Mouse (Mus musculus) MEL (cell line): ENCODE data around the gene Slc35f6. TPM values are rescaled to one million over a fixed set of nuclear protein-coding genes. Genes with fewer than 3 reads are reported as not detected.

Source experiments
- DNase-seq: peaks from one replicate; pipeline ENCODE4 v3.0.0; 2011; ENCODE audit warnings: low read depth, low spot score
- H3K27ac ChIP-seq: 2 replicates; pipeline ENCODE4 v1.5.1; 2012; ENCODE audit warnings: low read depth, mild to moderate bottlenecking, control low read depth, low read length, moderate library complexity; ENCODE audit not compliant: control insufficient read depth
- H3K27me3 ChIP-seq, 2 experiments: fragments of 150-350 bp in 1 of 2; sonication (generic) in 1 of 2; 2 replicates each; pipeline ENCODE4 v1.6.1; 2012; ENCODE audit warnings: low read length in 2 of 2, mild to moderate bottlenecking in 2 of 2, improper control_type of control experiment in 1 of 2, moderate library complexity in 1 of 2; ENCODE audit not compliant: insufficient read depth in 2 of 2, control insufficient read depth in 1 of 2
- H3K36me3 ChIP-seq, 2 experiments: 2 replicates each; pipeline ENCODE4 v1.6.1; 2012 to 2014; ENCODE audit warnings: low read length in 2 of 2, improper control_type of control experiment in 1 of 2, inconsistent platforms in 1 of 2, mild to moderate bottlenecking in 1 of 2; ENCODE audit not compliant: insufficient read depth in 2 of 2, control insufficient read depth in 1 of 2
- H3K4me1 ChIP-seq, 2 experiments: fragments of 150-350 bp in 1 of 2; sonication (generic) in 1 of 2; 2 replicates each; pipeline ENCODE4 v1.6.1; 2012; ENCODE audit warnings: low read length in 2 of 2, improper control_type of control experiment in 1 of 2, mild to moderate bottlenecking in 1 of 2; ENCODE audit not compliant: insufficient read depth in 2 of 2, control insufficient read depth in 1 of 2
- H3K4me3 ChIP-seq, 2 experiments: fragments of 150-350 bp in 1 of 2; sonication (generic) in 1 of 2; 2 replicates each; pipeline ENCODE4 v1.5.1; 2012; ENCODE audit warnings: low read depth in 2 of 2, low read length in 2 of 2, mild to moderate bottlenecking in 2 of 2, moderate library complexity in 2 of 2, control low read depth in 1 of 2, improper control_type of control experiment in 1 of 2; ENCODE audit not compliant: control insufficient read depth in 1 of 2, insufficient read depth in 1 of 2
- H3K79me2 ChIP-seq: 2 replicates; pipeline ENCODE4 v1.6.1; 2012; ENCODE audit warnings: mild to moderate bottlenecking, low read length, moderate library complexity; ENCODE audit not compliant: control insufficient read depth, poor library complexity, insufficient read depth
- H3K9ac ChIP-seq: 2 replicates; pipeline ENCODE4 v1.6.1; 2012; ENCODE audit warnings: low read depth, mild to moderate bottlenecking, control low read depth, low read length, moderate library complexity; ENCODE audit not compliant: control insufficient read depth, poor library complexity, severe bottlenecking
- H3K9me3 ChIP-seq: fragments of 150-350 bp; sonication (generic); replicated peaks from 2 replicates; pipeline ENCODE4 v1.6.1; 2012; ENCODE audit warnings: mild to moderate bottlenecking, low read length, improper control_type of control experiment, moderate library complexity; ENCODE audit not compliant: insufficient read depth
- BHLHE40 ChIP-seq: IDR thresholded peaks from 2 replicates; pipeline ENCODE4 v1.6.1; 2012; ENCODE audit warnings: low read depth, mild to moderate bottlenecking, inconsistent platforms, low read length, improper control_type of control experiment, borderline replicate concordance
- CHD1 ChIP-seq: IDR thresholded peaks from 2 replicates; pipeline ENCODE4 v1.6.1; 2012; ENCODE audit warnings: low read depth, mild to moderate bottlenecking, inconsistent platforms, low read length, improper control_type of control experiment
- EP300 ChIP-seq, 2 experiments: IDR thresholded peaks; 2 replicates each; pipeline ENCODE4 v1.6.1; 2011; ENCODE audit warnings: improper control_type of control experiment in 2 of 2, low read length in 2 of 2, low read depth in 1 of 2, mild to moderate bottlenecking in 1 of 2
- ETS1 ChIP-seq: IDR thresholded peaks from 2 replicates; pipeline ENCODE4 v1.6.1; 2012; ENCODE audit warnings: low read depth, mild to moderate bottlenecking, inconsistent platforms, low read length, improper control_type of control experiment, moderate library complexity
- MAFK ChIP-seq: IDR thresholded peaks from 2 replicates; pipeline ENCODE4 v1.6.1; 2011; ENCODE audit warnings: low read depth, mild to moderate bottlenecking, low read length, improper control_type of control experiment, borderline replicate concordance
- MAX ChIP-seq: IDR thresholded peaks from 2 replicates; pipeline ENCODE4 v1.6.1; 2011; ENCODE audit warnings: low read length, improper control_type of control experiment
- MEF2A ChIP-seq: IDR thresholded peaks from 2 replicates; pipeline ENCODE4 v1.6.1; 2014; ENCODE audit warnings: low read depth, mild to moderate bottlenecking, inconsistent platforms, low read length, improper control_type of control experiment; ENCODE audit not compliant: poor library complexity, insufficient replicate concordance, severe bottlenecking; ENCODE audit errors: extremely low read depth
- MYB ChIP-seq: IDR thresholded peaks from 2 replicates; pipeline ENCODE4 v1.6.1; 2011; ENCODE audit warnings: mild to moderate bottlenecking, low read depth, low read length, improper control_type of control experiment
- NELFE ChIP-seq: IDR thresholded peaks from 2 replicates; pipeline ENCODE4 v1.6.1; 2011; ENCODE audit warnings: low read depth, low read length, improper control_type of control experiment
- POLR2A ChIP-seq, 2 experiments: IDR thresholded peaks; 2 replicates each; pipeline ENCODE4 v1.6.1; 2011 to 2012; ENCODE audit warnings: low read length in 2 of 2, mild to moderate bottlenecking in 2 of 2, control low read depth in 1 of 2, improper control_type of control experiment in 1 of 2, low read depth in 1 of 2, moderate library complexity in 1 of 2; ENCODE audit not compliant: control insufficient read depth in 1 of 2, insufficient read depth in 1 of 2, poor library complexity in 1 of 2
- RCOR1 ChIP-seq: IDR thresholded peaks from 2 replicates; pipeline ENCODE4 v1.6.1; 2012; ENCODE audit warnings: low read depth, mild to moderate bottlenecking, inconsistent platforms, low read length, improper control_type of control experiment
- TBP ChIP-seq: IDR thresholded peaks from 2 replicates; pipeline ENCODE4 v1.8.0; 2011; ENCODE audit warnings: low read depth, low read length, improper control_type of control experiment
- UBTF ChIP-seq: IDR thresholded peaks from 2 replicates; pipeline ENCODE4 v1.6.1; 2012; ENCODE audit warnings: low read depth, mild to moderate bottlenecking, inconsistent platforms, low read length, improper control_type of control experiment, moderate library complexity, borderline replicate concordance; ENCODE audit not compliant: insufficient read depth
- ZMIZ1 ChIP-seq: IDR thresholded peaks from 2 replicates; pipeline ENCODE4 v1.6.1; 2012; ENCODE audit warnings: low read depth, mild to moderate bottlenecking, inconsistent platforms, low read length, improper control_type of control experiment, moderate library complexity
- polyA plus RNA-seq, 2 experiments: library from polyadenylated mRNA; stranded (reverse) in 1 of 2; unstranded in 1 of 2; fragments of >175 nt in 1 of 2; fragments of >200 nt in 1 of 2; gene quantifications; 2 replicates each; pipeline versions ENCODE4 v1.2.1 to v1.2.4; 2012; ENCODE audit warnings: low replicate concordance in 2 of 2, low read depth in 1 of 2; ENCODE audit not compliant: insufficient read length in 2 of 2, insufficient read depth in 1 of 2, missing spikeins in 1 of 2
- total RNA-seq: library from RNA; depleted of rRNA; stranded (reverse); fragments of 300-350 nt; gene quantifications from 2 replicates; pipeline ENCODE4 v1.2.3, GENCODE M21; 2012

The Slc35f6 gene
- total and polyA plus RNA-seq, 3 experiments: 18.0 to 32.4 TPM; not detected in 1

DNA sequence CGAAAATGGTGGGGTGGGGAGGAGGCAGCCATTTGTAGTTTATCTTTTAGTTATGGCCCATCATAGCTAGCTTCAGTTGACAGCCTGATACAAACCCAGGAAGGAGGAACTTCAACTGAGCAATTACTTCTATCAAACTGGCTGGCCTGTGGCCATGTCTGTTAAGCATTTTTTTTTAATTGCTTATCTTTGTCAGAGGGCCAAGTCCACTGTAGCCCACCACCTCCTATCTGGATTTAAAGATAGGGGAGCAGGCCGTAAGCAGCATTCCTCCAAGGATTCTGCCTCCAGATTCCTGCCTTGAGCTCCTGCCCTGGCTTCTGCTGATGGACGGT, 21.7 kb downstream of the Slc35f6 start (continued):
- TF ChIP-seq ETS1 (peak; percentile 94), ZMIZ1 (0 out of 2 replicates have a peak, but pooled peaks have one; percentile 26), MAFK (peak; percentile 81; the same call in 1 of the 2 replicates)
- TF ChIP-seq, all 39 proteins: peak for 21

DNA sequence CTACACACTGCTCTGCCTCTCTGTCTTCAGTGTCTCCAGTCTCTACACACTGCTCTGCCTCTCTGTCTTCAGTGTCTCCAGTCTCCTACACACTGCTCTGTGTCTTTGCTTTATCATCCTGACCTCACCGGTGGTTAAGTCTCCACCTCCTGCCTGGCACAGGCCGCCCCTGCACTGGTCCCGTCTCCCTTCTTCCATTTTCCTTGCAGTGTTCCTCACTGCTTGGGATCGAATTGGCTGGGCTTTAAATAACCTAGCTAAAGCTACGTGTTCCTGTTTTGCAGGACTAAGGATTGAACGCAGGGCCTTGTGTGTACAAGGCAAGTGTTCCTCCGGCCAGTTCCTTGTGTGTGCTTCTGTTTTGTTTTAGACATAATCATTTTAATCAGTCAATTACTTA, 22.4 kb downstream of the Slc35f6 start:
- peak overlapping the region; percentile 21 for H3K9ac ChIP-seq
- peak; percentile 61 for DNase-seq

DNA sequence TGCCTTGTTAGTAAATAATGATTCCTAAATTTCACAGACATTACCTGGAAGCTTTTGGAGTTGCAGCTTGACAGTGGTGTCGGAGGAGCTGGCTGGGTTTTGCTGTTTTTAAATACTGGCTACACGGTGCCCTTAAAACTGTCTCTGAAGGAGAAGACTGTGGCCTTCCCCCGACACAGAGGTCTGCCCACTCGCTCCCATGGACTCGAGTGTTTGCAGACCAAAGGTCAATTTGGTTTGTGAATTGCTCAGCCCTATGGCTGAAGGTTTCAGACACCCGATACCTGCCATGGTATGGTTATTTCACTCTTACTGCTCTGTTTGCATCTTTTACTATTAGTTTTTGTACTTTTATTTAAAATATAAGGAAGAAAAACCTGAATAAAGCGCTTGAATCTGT, 26.3 kb downstream of the Slc35f6 start:
- Histone ChIP-seq H3K4me3 (no peak overlapping the region), H3K4me1 (peaks cover 7 to 11% of the 10 kb centered on the region in 2 experiments), H3K9me3 (no peaks in the 10 kb centered on the region), H3K27me3 (no peaks in the 10 kb centered on the region), H3K9ac (no peak overlapping the region), H3K36me3 (peaks cover 30 to 47% of the 10 kb centered on the region in 2 experiments), H3K79me2 (peaks cover 19% of the 10 kb centered on the region), H3K27ac (no peak overlapping the region)
- TF ChIP-seq UBTF: no peak
- TF ChIP-seq RCOR1: no peak
- TF ChIP-seq MAFK: no peak
- 0 out of 4 replicates have a peak, but pooled peaks of 1 of the 2 experiments have one; percentile 28 for TF ChIP-seq POLR2A (IDR thresholded peaks at IDR 0.05; ENCODE audit: control insufficient read depth in 1 of 2, insufficient read depth in 1 of 2, low read depth in 1 of 2, low read length in 2 of 2, poor library complexity in 1 of 2)
- TF ChIP-seq TBP: no peak
- DNase-seq: no peak

More for the DNA sequence above, 22.4 kb downstream of the Slc35f6 start:
- H3K79me2 ChIP-seq: peaks cover 44% of the 10 kb centered on the region
- H3K4me1 ChIP-seq: peaks cover 15 to 24% of the 10 kb centered on the region in 2 experiments
- peak overlapping the region; percentile 92 for H3K27ac ChIP-seq
- H3K36me3 ChIP-seq: peaks cover 43 to 52% of the 10 kb centered on the region in 2 experiments
- no peaks in the 10 kb centered on the region for H3K9me3 ChIP-seq
- H3K27me3 ChIP-seq: no peaks in the 10 kb centered on the region
- TF ChIP-seq ZMIZ1: 0 out of 2 replicates have a peak, but pooled peaks have one; percentile 17
- no peak for TF ChIP-seq MEF2A
- no peak for TF ChIP-seq POLR2A (IDR thresholded peaks at IDR 0.05; ENCODE audit: control insufficient read depth in 1 of 2, insufficient read depth in 1 of 2, low read depth in 1 of 2, low read length in 2 of 2, poor library complexity in 1 of 2)
- peak; percentile 67; the same call in 1 of the 2 replicates for TF ChIP-seq CHD1
- TF ChIP-seq EP300 (IDR thresholded peaks at IDR 0.05; ENCODE audit: low read depth in 1 of 2, low read length in 2 of 2): 0 out of 4 replicates have a peak, but pooled peaks of 1 of the 2 experiments have one; percentile 17
- no peak for TF ChIP-seq BHLHE40
- TF ChIP-seq MYB: no peak
- TF ChIP-seq MAFK: no peak
- no peak for TF ChIP-seq TBP
- peak; percentile 31; the same call in 1 of the 2 replicates for TF ChIP-seq MAX
- no peak for TF ChIP-seq NELFE
- H3K4me3 ChIP-seq: peak overlapping the region; percentile 14 to 88
